Mouse (Mus musculus): Measurements from ENCODE around the gene Zbtb7b.

DNA sequence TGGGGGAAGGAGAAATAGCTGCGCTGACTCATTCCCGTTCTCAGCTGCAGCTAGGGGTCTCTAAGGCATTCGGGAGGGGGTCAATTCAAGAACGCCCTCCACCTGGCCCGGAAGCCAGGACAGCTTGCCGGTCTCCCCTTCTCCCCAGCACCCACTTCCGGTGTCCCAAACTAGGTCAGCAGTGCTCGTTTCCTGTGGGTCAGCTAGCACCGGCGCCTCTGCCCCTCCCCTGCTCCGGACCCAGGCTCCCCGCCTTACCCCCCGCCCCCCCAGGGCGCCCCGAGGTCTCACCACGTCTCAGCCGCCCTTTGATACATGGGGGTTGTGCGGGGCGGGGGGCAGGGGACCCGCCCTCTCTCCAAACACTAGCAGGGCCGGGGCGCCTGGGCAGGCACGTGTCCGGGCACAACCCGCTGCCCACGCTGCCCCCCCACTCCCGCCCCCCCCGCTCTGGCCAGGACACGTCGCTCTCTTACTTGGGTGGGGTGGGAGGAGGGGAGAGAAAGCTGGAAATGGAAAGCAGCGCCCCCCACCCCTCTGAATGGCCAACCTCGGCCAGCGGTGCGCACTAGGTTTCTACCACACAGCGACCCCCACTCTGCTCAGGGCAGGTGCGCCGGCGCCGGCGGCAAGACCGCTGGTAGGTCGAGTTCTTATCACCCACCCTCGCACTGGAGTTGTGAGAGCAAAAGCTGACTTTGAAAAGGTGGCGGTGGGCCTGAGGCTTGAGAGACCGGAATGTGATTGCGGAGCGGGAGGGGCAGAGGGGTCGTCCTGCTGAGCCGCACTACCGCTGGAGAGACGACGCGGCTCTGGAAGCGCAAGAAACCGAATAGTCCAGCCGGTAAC lies 2.7 kb downstream of the Zbtb7b start:
- TF ChIP-seq CTCF (conservative IDR thresholded peaks at IDR 0.05; ENCODE audit: insufficient read depth, insufficient read length, low read depth, low read length) (no peak), POLR2A (IDR thresholded peaks at IDR 0.05; ENCODE audit: low read depth, low read length) (no peak)
